Mouse (Mus musculus): ENCODE results near the gene Rreb1. TPM values are rescaled to one million over a fixed set of nuclear protein-coding genes. Genes with fewer than 3 reads are reported as not detected.

Gene Rreb1
- polyA plus RNA-seq, 1 experiment from 2014 or later, result 6.1 TPM

DNA sequence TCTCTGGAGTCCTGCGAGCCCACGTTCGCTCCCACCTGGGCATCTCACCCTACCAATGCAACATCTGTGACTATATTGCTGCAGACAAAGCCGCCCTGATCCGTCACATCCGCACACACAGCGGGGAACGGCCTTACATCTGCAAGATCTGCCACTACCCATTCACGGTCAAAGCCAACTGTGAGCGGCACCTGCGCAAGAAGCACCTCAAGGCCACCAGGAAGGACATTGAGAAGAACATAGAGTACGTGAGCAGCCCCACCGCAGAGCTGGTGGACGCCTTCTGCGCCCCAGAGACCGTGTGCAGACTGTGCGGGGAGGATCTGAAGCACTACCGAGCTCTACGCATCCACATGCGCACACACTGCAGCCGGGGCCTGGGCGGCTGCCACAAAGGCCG is 152.4 kb downstream of the Rreb1 start:
- DNase-seq (ENCODE audit: low spot score) (no peak), ATAC-seq (replicated peaks; ENCODE audit: insufficient number of reproducible peaks, low FRiP score, low TSS enrichment, low read depth) (no peak)
- Histone ChIP-seq H3K36me3 (replicated peaks; ENCODE audit: control insufficient read depth, insufficient read depth, low read depth, low read length) (no peaks in the 10 kb centered on the region), H3K27ac (replicated peaks; ENCODE audit: low read depth, low read length) (no peak overlapping the region), H3K9ac (replicated peaks; ENCODE audit: low read length) (no peak overlapping the region), H3K9me3 (replicated peaks; ENCODE audit: control insufficient read depth, low read length) (no peaks in the 10 kb centered on the region), H3K27me3 (ENCODE audit: control insufficient read depth, insufficient read depth, low read length) (no peaks in the 10 kb centered on the region), H3K4me2 (ENCODE audit: low read depth, low read length) (no peak overlapping the region), H3K4me1 (ENCODE audit: control insufficient read depth, insufficient read depth, low read length) (no peaks in the 10 kb centered on the region), H3K4me3 (ENCODE audit: low read depth, low read length) (no peak overlapping the region)
- 93% methylated on average over 23 of the region's 23 CpGs for WGBS

DNA sequence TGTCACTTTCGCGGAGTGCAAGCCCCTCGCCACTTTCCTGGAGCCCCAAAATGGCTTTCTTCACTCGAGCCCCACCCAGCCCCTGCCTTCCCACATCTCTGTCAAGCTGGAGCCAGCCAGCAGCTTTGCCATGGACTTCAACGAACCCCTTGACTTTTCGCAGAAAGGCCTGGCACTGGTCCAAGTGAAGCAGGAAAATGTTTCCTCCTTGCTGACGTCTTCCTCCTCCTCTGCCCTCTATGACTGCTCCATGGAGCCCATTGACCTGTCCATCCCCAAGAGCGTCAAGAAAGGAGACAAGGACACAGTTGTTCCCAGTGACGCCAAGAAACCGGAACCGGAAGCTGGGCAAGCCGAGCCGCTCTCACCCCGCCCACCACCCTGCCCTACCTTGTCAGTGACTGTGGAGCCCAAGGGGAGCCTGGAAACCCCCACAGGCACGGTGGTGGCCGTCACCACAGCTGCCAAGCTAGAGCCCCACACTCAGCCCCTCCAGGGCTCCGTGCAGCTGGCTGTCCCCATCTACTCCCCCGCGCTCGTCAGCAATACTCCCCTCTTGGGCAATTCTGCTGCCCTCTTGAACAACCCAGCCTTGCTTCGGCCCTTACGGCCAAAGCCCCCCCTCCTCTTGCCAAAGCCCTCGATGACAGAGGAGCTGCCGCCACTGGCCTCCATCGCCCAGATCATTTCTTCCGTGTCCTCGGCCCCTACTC is 153.2 kb downstream of the Rreb1 start:
- Histone ChIP-seq H3K27me3 (ENCODE audit: control insufficient read depth, insufficient read depth, low read length) (no peaks in the 10 kb centered on the region), H3K9ac (replicated peaks; ENCODE audit: low read length) (no peak overlapping the region), H3K4me2 (ENCODE audit: low read depth, low read length) (no peak overlapping the region), H3K9me3 (replicated peaks; ENCODE audit: control insufficient read depth, low read length) (no peaks in the 10 kb centered on the region), H3K4me3 (ENCODE audit: low read depth, low read length) (no peak overlapping the region), H3K36me3 (replicated peaks; ENCODE audit: control insufficient read depth, insufficient read depth, low read depth, low read length) (no peaks in the 10 kb centered on the region), H3K4me1 (ENCODE audit: control insufficient read depth, insufficient read depth, low read length) (no peaks in the 10 kb centered on the region), H3K27ac (replicated peaks; ENCODE audit: low read depth, low read length) (no peak overlapping the region)
- DNase-seq (ENCODE audit: low spot score), result no peak
- ATAC-seq (replicated peaks; ENCODE audit: insufficient number of reproducible peaks, low FRiP score, low TSS enrichment, low read depth), result no peak
- WGBS, result 72% methylated on average over 27 of the region's 27 CpGs

DNA sequence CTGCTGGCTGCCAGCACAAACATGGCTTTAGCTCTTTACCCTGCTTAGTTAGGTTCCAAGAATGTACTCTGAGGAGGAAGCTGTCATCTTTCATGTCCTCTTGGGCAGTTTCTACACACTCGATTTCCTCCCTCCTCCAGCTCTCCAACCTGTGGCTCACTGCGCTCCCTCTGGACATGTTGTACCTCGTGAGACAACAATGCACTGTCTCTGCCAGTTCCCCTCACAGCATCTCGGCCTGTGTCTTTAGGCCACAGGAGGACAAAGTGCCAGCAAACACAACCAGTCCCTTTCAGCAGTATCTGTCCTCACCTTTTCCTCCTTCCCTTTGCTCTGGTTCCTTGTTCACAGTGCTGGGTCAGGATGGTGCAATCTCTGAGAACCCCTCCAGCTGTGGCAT is 155.9 kb downstream of the Rreb1 start:
- WGBS, result 77% methylated on average over 4 of the region's 4 CpGs
- ATAC-seq (replicated peaks; ENCODE audit: insufficient number of reproducible peaks, low FRiP score, low TSS enrichment, low read depth) (no peak), DNase-seq (ENCODE audit: low spot score) (no peak)
- no peak overlapping the region for H3K4me2 ChIP-seq (ENCODE audit: low read depth, low read length)
- no peak overlapping the region for H3K27ac ChIP-seq (replicated peaks; ENCODE audit: low read depth, low read length)
- no peak overlapping the region for H3K4me3 ChIP-seq (ENCODE audit: low read depth, low read length)
- no peaks in the 10 kb centered on the region for H3K27me3 ChIP-seq (ENCODE audit: control insufficient read depth, insufficient read depth, low read length)
- H3K36me3 ChIP-seq (replicated peaks; ENCODE audit: control insufficient read depth, insufficient read depth, low read depth, low read length), result no peaks in the 10 kb centered on the region
- H3K4me1 ChIP-seq (ENCODE audit: control insufficient read depth, insufficient read depth, low read length), result no peaks in the 10 kb centered on the region
- H3K9me3 ChIP-seq (replicated peaks; ENCODE audit: control insufficient read depth, low read length), result no peaks in the 10 kb centered on the region
- no peak overlapping the region for H3K9ac ChIP-seq (replicated peaks; ENCODE audit: low read length)

DNA sequence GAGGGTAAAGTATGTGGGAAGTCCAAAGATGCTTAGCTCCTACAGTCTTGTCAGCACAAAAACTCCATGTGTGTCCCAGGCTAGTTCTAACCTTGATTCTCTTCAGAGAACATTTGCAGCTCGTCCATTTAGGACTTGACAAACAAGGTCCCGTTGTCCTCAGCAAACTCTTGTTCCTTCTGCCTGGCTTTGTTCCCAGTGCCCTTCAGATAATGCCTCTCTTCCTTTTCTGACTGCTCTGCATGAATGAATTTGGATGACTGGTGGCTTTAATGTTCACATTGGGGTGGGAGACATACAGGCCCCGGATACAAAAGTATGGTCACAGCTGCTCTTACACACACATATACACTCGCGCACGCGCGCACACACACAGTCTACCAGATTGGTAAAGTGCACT is 156.7 kb downstream of the Rreb1 start:
- DNase-seq (ENCODE audit: low spot score) (no peak), ATAC-seq (replicated peaks; ENCODE audit: insufficient number of reproducible peaks, low FRiP score, low TSS enrichment, low read depth) (no peak)
- Histone ChIP-seq H3K27me3 (ENCODE audit: control insufficient read depth, insufficient read depth, low read length) (no peaks in the 10 kb centered on the region), H3K36me3 (replicated peaks; ENCODE audit: control insufficient read depth, insufficient read depth, low read depth, low read length) (no peaks in the 10 kb centered on the region), H3K4me2 (ENCODE audit: low read depth, low read length) (no peak overlapping the region), H3K9ac (replicated peaks; ENCODE audit: low read length) (no peak overlapping the region), H3K27ac (replicated peaks; ENCODE audit: low read depth, low read length) (no peak overlapping the region), H3K9me3 (replicated peaks; ENCODE audit: control insufficient read depth, low read length) (no peaks in the 10 kb centered on the region), H3K4me3 (ENCODE audit: low read depth, low read length) (no peak overlapping the region), H3K4me1 (ENCODE audit: control insufficient read depth, insufficient read depth, low read length) (no peaks in the 10 kb centered on the region)
- WGBS, result 87% methylated on average over 8 of the region's 8 CpGs

DNA sequence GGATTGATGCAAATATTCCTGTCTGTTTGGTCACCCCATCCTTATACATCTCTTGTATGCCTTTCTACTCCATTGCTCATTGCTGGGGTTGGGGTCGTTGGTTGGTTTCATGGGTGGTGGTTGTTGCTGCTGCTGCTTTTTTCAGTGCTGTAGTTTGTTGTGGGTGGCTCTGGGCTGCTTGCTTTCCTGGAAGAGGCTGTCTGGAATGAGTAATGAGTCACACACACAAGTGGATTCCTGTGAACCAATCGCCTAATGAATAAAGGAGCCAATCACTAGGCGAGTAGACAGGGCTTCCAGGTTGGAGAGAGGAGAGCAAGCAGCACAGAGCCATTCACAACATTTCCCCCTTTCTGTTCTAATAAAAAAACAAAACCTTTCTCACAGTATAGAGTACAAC is 158.2 kb downstream of the Rreb1 start:
- Histone ChIP-seq H3K4me1 (ENCODE audit: control insufficient read depth, insufficient read depth, low read length) (no peaks in the 10 kb centered on the region), H3K27me3 (ENCODE audit: control insufficient read depth, insufficient read depth, low read length) (no peaks in the 10 kb centered on the region), H3K9ac (replicated peaks; ENCODE audit: low read length) (no peak overlapping the region), H3K9me3 (replicated peaks; ENCODE audit: control insufficient read depth, low read length) (no peaks in the 10 kb centered on the region), H3K4me2 (ENCODE audit: low read depth, low read length) (no peak overlapping the region), H3K4me3 (ENCODE audit: low read depth, low read length) (no peak overlapping the region), H3K36me3 (replicated peaks; ENCODE audit: control insufficient read depth, insufficient read depth, low read depth, low read length) (no peaks in the 10 kb centered on the region), H3K27ac (replicated peaks; ENCODE audit: low read depth, low read length) (no peak overlapping the region)
- DNase-seq (ENCODE audit: low spot score) (no peak), ATAC-seq (replicated peaks; ENCODE audit: insufficient number of reproducible peaks, low FRiP score, low TSS enrichment, low read depth) (no peak)
- 93% methylated on average over 3 of the region's 3 CpGs for WGBS

DNA sequence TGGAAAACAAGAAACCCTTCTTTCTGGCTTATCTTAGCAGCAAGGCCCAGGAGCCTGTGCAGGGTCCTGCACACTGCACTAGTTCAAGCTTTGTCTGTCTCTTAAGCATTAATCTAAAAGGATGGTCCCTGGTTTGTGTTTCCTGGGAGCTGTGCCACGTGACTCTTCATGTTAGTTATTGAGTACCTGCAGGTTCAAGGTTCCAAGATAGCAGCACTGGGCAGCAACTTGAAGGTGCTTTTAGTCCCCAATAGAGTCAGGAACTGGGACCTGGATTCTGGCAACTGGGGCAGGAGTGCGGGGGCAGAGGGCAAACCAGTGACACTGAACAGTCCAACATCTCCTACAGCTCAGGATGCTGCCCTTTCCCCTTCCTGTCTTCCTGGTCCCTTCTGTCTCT is 162.0 kb downstream of the Rreb1 start:
- 88% methylated on average over 2 of the region's 2 CpGs for WGBS

DNA sequence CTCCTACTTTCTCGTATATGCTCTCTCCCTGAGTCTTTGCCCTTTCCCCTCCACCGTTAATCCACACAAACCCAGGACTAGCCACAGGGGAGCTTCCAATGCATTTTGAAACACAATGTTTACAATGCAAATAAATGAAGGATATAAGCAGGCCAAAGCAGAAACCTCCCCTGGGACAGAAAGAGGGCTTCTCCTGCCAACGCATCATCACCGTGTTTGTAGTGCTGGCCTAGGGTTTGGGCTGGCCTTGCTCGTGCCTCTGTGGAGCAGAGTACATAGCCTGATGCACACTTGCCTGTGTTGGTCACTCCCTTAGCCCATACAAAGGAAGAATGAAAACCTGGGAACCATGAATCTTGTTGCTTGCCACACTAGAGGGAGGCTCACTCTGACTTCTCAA is 162.4 kb downstream of the Rreb1 start:
- Histone ChIP-seq H3K27ac (replicated peaks; ENCODE audit: low read depth, low read length) (no peak overlapping the region), H3K9ac (replicated peaks; ENCODE audit: low read length) (no peak overlapping the region), H3K4me3 (ENCODE audit: low read depth, low read length) (no peak overlapping the region), H3K9me3 (replicated peaks; ENCODE audit: control insufficient read depth, low read length) (no peaks in the 10 kb centered on the region), H3K4me1 (ENCODE audit: control insufficient read depth, insufficient read depth, low read length) (no peaks in the 10 kb centered on the region), H3K36me3 (replicated peaks; ENCODE audit: control insufficient read depth, insufficient read depth, low read depth, low read length) (no peaks in the 10 kb centered on the region), H3K27me3 (ENCODE audit: control insufficient read depth, insufficient read depth, low read length) (no peaks in the 10 kb centered on the region), H3K4me2 (ENCODE audit: low read depth, low read length) (no peak overlapping the region)
- WGBS, result 54% methylated on average over 5 of the region's 5 CpGs
- DNase-seq (ENCODE audit: low spot score) (no peak), ATAC-seq (replicated peaks; ENCODE audit: insufficient number of reproducible peaks, low FRiP score, low TSS enrichment, low read depth) (no peak)

More for the DNA sequence above, 162.0 kb downstream of the Rreb1 start:
- Histone ChIP-seq H3K27me3 (ENCODE audit: control insufficient read depth, insufficient read depth, low read length) (no peaks in the 10 kb centered on the region), H3K9me3 (replicated peaks; ENCODE audit: control insufficient read depth, low read length) (no peaks in the 10 kb centered on the region), H3K4me1 (ENCODE audit: control insufficient read depth, insufficient read depth, low read length) (no peaks in the 10 kb centered on the region), H3K4me3 (ENCODE audit: low read depth, low read length) (no peak overlapping the region), H3K4me2 (ENCODE audit: low read depth, low read length) (no peak overlapping the region), H3K27ac (replicated peaks; ENCODE audit: low read depth, low read length) (no peak overlapping the region), H3K9ac (replicated peaks; ENCODE audit: low read length) (no peak overlapping the region), H3K36me3 (replicated peaks; ENCODE audit: control insufficient read depth, insufficient read depth, low read depth, low read length) (no peaks in the 10 kb centered on the region)
- DNase-seq (ENCODE audit: low spot score) (no peak), ATAC-seq (replicated peaks; ENCODE audit: insufficient number of reproducible peaks, low FRiP score, low TSS enrichment, low read depth) (no peak)

DNA sequence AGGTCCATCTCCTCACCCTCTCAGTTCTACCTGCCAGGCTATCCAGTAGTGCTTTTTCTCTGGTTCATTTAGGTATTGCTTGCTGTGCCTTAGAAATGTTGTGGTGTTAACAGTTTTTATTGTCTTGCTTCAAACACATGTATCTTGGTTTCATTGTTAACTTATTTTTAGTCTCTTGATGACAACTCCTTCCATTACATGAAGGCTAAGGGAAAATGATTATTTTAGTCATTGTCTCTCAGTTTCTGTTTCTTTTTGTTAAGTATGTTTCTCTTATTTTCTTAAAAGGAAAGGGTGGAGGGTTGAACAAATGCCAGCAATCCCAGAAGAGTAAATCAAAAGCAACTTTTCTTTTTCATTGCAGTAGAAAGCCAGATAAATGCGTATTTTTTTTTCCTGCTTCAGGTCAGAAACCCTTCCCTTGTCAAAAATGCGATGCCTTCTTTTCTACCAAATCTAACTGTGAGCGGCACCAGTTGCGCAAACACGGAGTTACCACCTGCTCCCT is 163.0 kb downstream of the Rreb1 start:
- H3K4me3 ChIP-seq (ENCODE audit: low read depth, low read length), result no peak overlapping the region
- ATAC-seq (replicated peaks; ENCODE audit: insufficient number of reproducible peaks, low FRiP score, low TSS enrichment, low read depth), result no peak
- DNase-seq (ENCODE audit: low spot score), result no peak
- no peaks in the 10 kb centered on the region for H3K36me3 ChIP-seq (replicated peaks; ENCODE audit: control insufficient read depth, insufficient read depth, low read depth, low read length)
- no peaks in the 10 kb centered on the region for H3K9me3 ChIP-seq (replicated peaks; ENCODE audit: control insufficient read depth, low read length)
- H3K27me3 ChIP-seq (ENCODE audit: control insufficient read depth, insufficient read depth, low read length), result no peaks in the 10 kb centered on the region
- H3K4me2 ChIP-seq (ENCODE audit: low read depth, low read length), result no peak overlapping the region
- WGBS, result 80% methylated on average over 5 of the region's 5 CpGs
- no peaks in the 10 kb centered on the region for H3K4me1 ChIP-seq (ENCODE audit: control insufficient read depth, insufficient read depth, low read length)
- no peak overlapping the region for H3K27ac ChIP-seq (replicated peaks; ENCODE audit: low read depth, low read length)
- H3K9ac ChIP-seq (replicated peaks; ENCODE audit: low read length), result no peak overlapping the region
